Mouse (Mus musculus): ENCODE measurements at regions not wholly inside any gene's neighbourhood (a gene's known extent, or its start where the extent isn't known, plus 50 kb on each side); places are given as distances from the start of the nearest gene placed in this dataset.

GRCm38 (mm10) chr1:13860469-13860868 is 2232.7 kb downstream of the 4930444P10Rik start:
- Histone ChIP-seq H3K36me3 (no peaks in the 10 kb centered on the region), H3K4me1 (peaks cover 18% of the 10 kb centered on the region; the same call in 1 of the 2 replicates), H3K27ac (no peak overlapping the region), H3K4me3 (no peak overlapping the region), H3K27me3 (no peaks in the 10 kb centered on the region), H3K4me2 (replicated peaks) (no peak overlapping the region), H3K9me3 (no peaks in the 10 kb centered on the region), H3K9ac (no peak overlapping the region)
- no peak for ATAC-seq (ENCODE audit: insufficient number of reproducible peaks, insufficient read depth, low FRiP score, low TSS enrichment)
- whole genome bisulfite sequencing = 31% methylated on average over 3 of the region's 3 CpGs

GRCm38 (mm10) chr1:13859723-13860122 is 2233.4 kb downstream of the 4930444P10Rik start:
- H3K4me2 ChIP-seq (replicated peaks) = no peak overlapping the region
- H3K27me3 ChIP-seq = no peaks in the 10 kb centered on the region
- no peak overlapping the region for H3K27ac ChIP-seq
- H3K36me3 ChIP-seq = no peaks in the 10 kb centered on the region
- no peak overlapping the region for H3K9ac ChIP-seq
- peaks cover 18% of the 10 kb centered on the region; the same call in 1 of the 2 replicates for H3K4me1 ChIP-seq
- 39% methylated on average over 3 of the region's 3 CpGs for WGBS
- no peak overlapping the region for H3K4me3 ChIP-seq
- no peaks in the 10 kb centered on the region for H3K9me3 ChIP-seq
- no peak for ATAC-seq (ENCODE audit: insufficient number of reproducible peaks, insufficient read depth, low FRiP score, low TSS enrichment)

GRCm38 (mm10) chr1:13858371-13859018 is 2234.6 kb downstream of the 4930444P10Rik start:
- H3K27me3 ChIP-seq = no peaks in the 10 kb centered on the region
- no peak for ATAC-seq (ENCODE audit: insufficient number of reproducible peaks, insufficient read depth, low FRiP score, low TSS enrichment)
- H3K27ac ChIP-seq = no peak overlapping the region
- H3K9me3 ChIP-seq = no peaks in the 10 kb centered on the region
- WGBS = 27% methylated on average over 6 of the region's 6 CpGs
- H3K4me3 ChIP-seq = no peak overlapping the region
- no peak overlapping the region for H3K4me2 ChIP-seq (replicated peaks)
- no peak overlapping the region for H3K9ac ChIP-seq
- H3K36me3 ChIP-seq = no peaks in the 10 kb centered on the region
- peaks cover 18% of the 10 kb centered on the region; the same call in 1 of the 2 replicates for H3K4me1 ChIP-seq

GRCm38 (mm10) chr1:13856998-13857397 is 2236.1 kb downstream of the 4930444P10Rik start:
- Histone ChIP-seq H3K27me3 (no peaks in the 10 kb centered on the region), H3K36me3 (no peaks in the 10 kb centered on the region), H3K9ac (no peak overlapping the region), H3K4me3 (no peak overlapping the region), H3K4me2 (replicated peaks) (no peak overlapping the region), H3K27ac (no peak overlapping the region), H3K9me3 (no peaks in the 10 kb centered on the region), H3K4me1 (peaks cover 18% of the 10 kb centered on the region; the same call in 1 of the 2 replicates)
- 88% methylated on average over 2 of the region's 2 CpGs for WGBS
- no peak for ATAC-seq (ENCODE audit: insufficient number of reproducible peaks, insufficient read depth, low FRiP score, low TSS enrichment)

GRCm38 (mm10) chr1:13851144-13851543 is 2242.0 kb downstream of the 4930444P10Rik start:
- Histone ChIP-seq H3K9ac (no peak overlapping the region), H3K4me2 (replicated peaks) (no peak overlapping the region), H3K4me3 (no peak overlapping the region), H3K27ac (no peak overlapping the region), H3K4me1 (0 out of 2 replicates have a peak, but pooled peaks cover 11% of the 10 kb centered on the region), H3K36me3 (no peaks in the 10 kb centered on the region), H3K27me3 (0 out of 2 replicates have a peak, but pooled peaks cover 3% of the 10 kb centered on the region), H3K9me3 (no peaks in the 10 kb centered on the region)
- ATAC-seq (ENCODE audit: insufficient number of reproducible peaks, insufficient read depth, low FRiP score, low TSS enrichment) = no peak
- 82% methylated on average over 5 of the region's 5 CpGs for WGBS

GRCm38 (mm10) chr1:13849071-13849470 is 2244.1 kb downstream of the 4930444P10Rik start:
- Histone ChIP-seq H3K4me3 (no peak overlapping the region), H3K4me1 (0 out of 2 replicates have a peak, but pooled peaks cover 11% of the 10 kb centered on the region), H3K27ac (no peak overlapping the region), H3K9me3 (no peaks in the 10 kb centered on the region), H3K4me2 (replicated peaks) (no peak overlapping the region), H3K9ac (no peak overlapping the region), H3K27me3 (0 out of 2 replicates have a peak, but pooled peaks cover 3% of the 10 kb centered on the region), H3K36me3 (no peaks in the 10 kb centered on the region)
- WGBS = 78% methylated on average over 4 of the region's 4 CpGs
- no peak for ATAC-seq (ENCODE audit: insufficient number of reproducible peaks, insufficient read depth, low FRiP score, low TSS enrichment)

GRCm38 (mm10) chr1:13846336-13846865 is 2246.7 kb downstream of the 4930444P10Rik start:
- Histone ChIP-seq H3K9me3 (no peaks in the 10 kb centered on the region), H3K4me1 (0 out of 2 replicates have a peak, but pooled peaks cover 11% of the 10 kb centered on the region), H3K27ac (no peak overlapping the region), H3K4me3 (no peak overlapping the region), H3K27me3 (0 out of 2 replicates have a peak, but pooled peaks cover 3% of the 10 kb centered on the region), H3K36me3 (no peaks in the 10 kb centered on the region), H3K9ac (no peak overlapping the region), H3K4me2 (replicated peaks) (no peak overlapping the region)
- WGBS = 36% methylated on average over 15 of the region's 15 CpGs
- no peak for ATAC-seq (ENCODE audit: insufficient number of reproducible peaks, insufficient read depth, low FRiP score, low TSS enrichment)

- no peak overlapping the region for H3K4me3 ChIP-seq
- peaks cover 10% of the 10 kb centered on the region for H3K4me1 ChIP-seq
- H3K9me3 ChIP-seq = no peaks in the 10 kb centered on the region
- no peak overlapping the region for H3K9ac ChIP-seq
- H3K27ac ChIP-seq = no peak overlapping the region
- no peaks in the 10 kb centered on the region for H3K27me3 ChIP-seq
- H3K4me2 ChIP-seq (replicated peaks) = no peak overlapping the region
- ATAC-seq (ENCODE audit: insufficient number of reproducible peaks, insufficient read depth, low FRiP score, low TSS enrichment) = no peak
- 100% methylated on average over 1 of the region's 1 CpGs for WGBS
- H3K36me3 ChIP-seq = no peaks in the 10 kb centered on the region
Measured at GRCm38 (mm10) chr1:13840309-13840622, 2252.9 kb downstream of the 4930444P10Rik start.

- Histone ChIP-seq H3K9ac (no peak overlapping the region), H3K36me3 (no peaks in the 10 kb centered on the region), H3K27ac (no peak overlapping the region), H3K4me3 (no peak overlapping the region), H3K27me3 (no peaks in the 10 kb centered on the region), H3K4me2 (replicated peaks) (no peak overlapping the region), H3K9me3 (no peaks in the 10 kb centered on the region), H3K4me1 (peaks cover 12% of the 10 kb centered on the region)
- ATAC-seq (ENCODE audit: insufficient number of reproducible peaks, insufficient read depth, low FRiP score, low TSS enrichment) = no peak
- 54% methylated on average over 11 of the region's 11 CpGs for WGBS
Measured at GRCm38 (mm10) chr1:13839619-13840308, 2253.4 kb downstream of the 4930444P10Rik start.

- H3K36me3 ChIP-seq = no peaks in the 10 kb centered on the region
- peaks cover 12% of the 10 kb centered on the region for H3K4me1 ChIP-seq
- H3K27ac ChIP-seq = no peak overlapping the region
- H3K9ac ChIP-seq = no peak overlapping the region
- 44% methylated on average over 12 of the region's 12 CpGs for WGBS
- no peaks in the 10 kb centered on the region for H3K9me3 ChIP-seq
- no peak overlapping the region for H3K4me3 ChIP-seq
- ATAC-seq (ENCODE audit: insufficient number of reproducible peaks, insufficient read depth, low FRiP score, low TSS enrichment) = no peak
- H3K27me3 ChIP-seq = no peaks in the 10 kb centered on the region
- no peak overlapping the region for H3K4me2 ChIP-seq (replicated peaks)
Measured at GRCm38 (mm10) chr1:13834860-13835840, 2258.0 kb downstream of the 4930444P10Rik start.

GRCm38 (mm10) chr1:13807786-13808185 is 2285.3 kb downstream of the 4930444P10Rik start:
- ATAC-seq (ENCODE audit: insufficient number of reproducible peaks, insufficient read depth, low FRiP score, low TSS enrichment) = no peak
- Histone ChIP-seq H3K27me3 (no peaks in the 10 kb centered on the region), H3K9me3 (no peaks in the 10 kb centered on the region), H3K4me3 (no peak overlapping the region), H3K4me2 (replicated peaks) (no peak overlapping the region), H3K4me1 (no peaks in the 10 kb centered on the region), H3K9ac (no peak overlapping the region), H3K36me3 (no peaks in the 10 kb centered on the region), H3K27ac (no peak overlapping the region)
- 57% methylated on average over 4 of the region's 4 CpGs for WGBS

Data from embryonic facial prominence, embryonic 12.5 days (tissue).